Mouse (Mus musculus): ENCODE measurements around the gene Lsamp.
A peak's percentile ranks its signal among the peaks of the same experiment; 100 is the strongest.

Lsamp gene

GRCm38 (mm10) chr16:40945834-40946233 lies 961.7 kb downstream of the Lsamp start:
- no peak for DNase-seq (ENCODE audit: low read depth, low spot score)

GRCm38 (mm10) chr16:40948013-40948412 lies 963.9 kb downstream of the Lsamp start:
- DNase-seq (ENCODE audit: low read depth, low spot score) = no peak

- no peak for DNase-seq (ENCODE audit: low read depth, low spot score)
These were observed 975.0 kb downstream of the Lsamp start for GRCm38 (mm10) chr16:40959211-40959610.

- no peak for DNase-seq (ENCODE audit: low read depth, low spot score)
These were observed 976.4 kb downstream of the Lsamp start for GRCm38 (mm10) chr16:40960586-40960985.

GRCm38 (mm10) chr16:40968088-40968860 lies 984.1 kb downstream of the Lsamp start:
- DNase-seq (ENCODE audit: low read depth, low spot score) = peak; percentile 33

GRCm38 (mm10) chr16:40971382-40971781 lies 987.2 kb downstream of the Lsamp start:
- no peak for DNase-seq (ENCODE audit: low read depth, low spot score)

- DNase-seq (ENCODE audit: low read depth, low spot score) = no peak
These were observed 989.9 kb downstream of the Lsamp start for GRCm38 (mm10) chr16:40974084-40974483.

- no peak for DNase-seq (ENCODE audit: low read depth, low spot score)
These were observed 998.9 kb downstream of the Lsamp start for GRCm38 (mm10) chr16:40983026-40983425.

- DNase-seq (ENCODE audit: low read depth, low spot score) = no peak
These were observed 1023.4 kb downstream of the Lsamp start for GRCm38 (mm10) chr16:41007569-41007968.

GRCm38 (mm10) chr16:41034746-41035145 lies 1050.6 kb downstream of the Lsamp start:
- DNase-seq (ENCODE audit: low read depth, low spot score) = no peak

- DNase-seq (ENCODE audit: low read depth, low spot score) = no peak
These were observed 1057.5 kb downstream of the Lsamp start for GRCm38 (mm10) chr16:41041686-41042085.

GRCm38 (mm10) chr16:41063270-41063857 lies 1079.2 kb downstream of the Lsamp start:
- no peak for DNase-seq (ENCODE audit: low read depth, low spot score)

GRCm38 (mm10) chr16:41073470-41073869 lies 1089.3 kb downstream of the Lsamp start:
- DNase-seq (ENCODE audit: low read depth, low spot score) = no peak

GRCm38 (mm10) chr16:41088648-41089047 lies 1104.5 kb downstream of the Lsamp start:
- no peak for DNase-seq (ENCODE audit: low read depth, low spot score)

GRCm38 (mm10) chr16:41090092-41090491 lies 1105.9 kb downstream of the Lsamp start:
- DNase-seq (ENCODE audit: low read depth, low spot score) = no peak

GRCm38 (mm10) chr16:41091259-41091658 lies 1107.1 kb downstream of the Lsamp start:
- DNase-seq (ENCODE audit: low read depth, low spot score) = no peak

- no peak for DNase-seq (ENCODE audit: low read depth, low spot score)
These were observed 1118.6 kb downstream of the Lsamp start for GRCm38 (mm10) chr16:41102805-41103204.

GRCm38 (mm10) chr16:41124361-41124760 lies 1140.2 kb downstream of the Lsamp start:
- DNase-seq (ENCODE audit: low read depth, low spot score) = no peak

- DNase-seq (ENCODE audit: low read depth, low spot score) = no peak
These were observed 1140.9 kb downstream of the Lsamp start for GRCm38 (mm10) chr16:41125051-41125450.

- DNase-seq (ENCODE audit: low read depth, low spot score) = no peak
These were observed 1146.9 kb downstream of the Lsamp start for GRCm38 (mm10) chr16:41131053-41131452.

- no peak for DNase-seq (ENCODE audit: low read depth, low spot score)
These were observed 1188.7 kb downstream of the Lsamp start for GRCm38 (mm10) chr16:41172839-41173238.

GRCm38 (mm10) chr16:41179557-41179956 lies 1195.4 kb downstream of the Lsamp start:
- DNase-seq (ENCODE audit: low read depth, low spot score) = no peak

GRCm38 (mm10) chr16:41180867-41181266 lies 1196.7 kb downstream of the Lsamp start:
- no peak for DNase-seq (ENCODE audit: low read depth, low spot score)
